In the genomic region with DNA sequence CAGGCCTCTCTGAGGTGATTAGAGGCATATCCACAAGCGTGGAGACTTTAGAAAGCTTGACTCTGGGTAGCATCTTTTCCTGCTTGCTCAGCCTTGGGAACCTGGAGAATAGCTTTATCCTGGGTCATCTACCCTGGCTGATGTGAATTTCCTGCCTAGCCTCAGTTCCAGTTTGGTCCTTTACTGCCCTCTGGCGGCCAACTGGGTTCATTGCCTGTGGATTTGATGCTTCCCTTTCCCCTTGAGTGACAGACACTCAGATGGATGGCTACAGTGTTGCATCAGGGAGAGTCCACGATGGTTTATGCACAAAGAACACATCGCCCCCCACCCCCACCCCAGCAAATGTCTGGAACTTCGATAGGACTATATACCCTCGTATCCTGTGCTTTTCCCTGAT, we compare ENCODE assay signal across 8 mouse cellular contexts.
DNase-seq lines count a peak whose midpoint lies in the region; ATAC-seq and TF ChIP-seq lines count a peak whose summit lies in the region.
"Had no signal": no experiment of that assay in that cellular context is flagged by ENCODE, and none has a peak within 500 bp of the region (broad histone marks: within the 10 kb centered on the region; RNA-seq: fewer than 3 reads in every experiment).

No protein-coding gene starts in this region.

- peak; percentile 85 for DNase-seq in ZHBTc4 (ENCODE audit: low read depth, low spot score)
- peak; percentile 68 for DNase-seq in cerebellum, adult 11 months
- peak; percentile 92 for DNase-seq in forebrain, postnatal 0 days
- peak; percentile 80 to 87 for DNase-seq in left cerebral cortex, adult 18-20 months (ENCODE audit: low spot score in 2 of 2)
- peak; percentile 93 for DNase-seq in midbrain, embryonic 14.5 days
- peak; percentile 26 to 73 for DNase-seq in spleen, postnatal 4 days (ENCODE audit: low spot score in 2 of 2)

- H3K27me3 ChIP-seq in forebrain, postnatal 0 days (ENCODE audit: insufficient read depth, low read length) = no peaks in the 10 kb centered on the region
- no peaks in the 10 kb centered on the region; the same call in 1 of the 2 replicates for H3K27me3 ChIP-seq in hindbrain, embryonic 16.5 days (replicated peaks; ENCODE audit: control insufficient read depth, insufficient read depth, low read length)
- no peaks in the 10 kb centered on the region for H3K27me3 ChIP-seq in midbrain, embryonic 14.5 days (ENCODE audit: control insufficient read depth, insufficient read depth, low read length)
- H3K27me3 ChIP-seq: limb, embryonic 13.5 days had no signal

- no peak overlapping the region for H3K27ac ChIP-seq in forebrain, postnatal 0 days (ENCODE audit: low read depth, low read length)
- no peak overlapping the region for H3K27ac ChIP-seq in hindbrain, embryonic 16.5 days (ENCODE audit: low read depth, low read length)
- H3K27ac ChIP-seq in midbrain, embryonic 14.5 days (replicated peaks; ENCODE audit: low read depth, low read length) = no peak overlapping the region; the same call in 1 of the 2 replicates
- H3K27ac ChIP-seq: limb, embryonic 13.5 days had no signal

- H3K9ac ChIP-seq in forebrain, postnatal 0 days = no peak overlapping the region
- no peak overlapping the region for H3K9ac ChIP-seq in hindbrain, embryonic 16.5 days (ENCODE audit: low read depth, low read length)
- H3K9ac ChIP-seq in midbrain, embryonic 14.5 days (replicated peaks; ENCODE audit: low read length) = no peak overlapping the region
- H3K9ac ChIP-seq: limb, embryonic 13.5 days had no signal

- peak; percentile 99 for TF ChIP-seq CTCF in forebrain, postnatal 0 days (IDR thresholded peaks at IDR 0.05; ENCODE audit: low read depth)

- no peaks in the 10 kb centered on the region for H3K4me1 ChIP-seq in forebrain, postnatal 0 days (ENCODE audit: insufficient read depth)
- H3K4me1 ChIP-seq in hindbrain, embryonic 16.5 days (ENCODE audit: control insufficient read depth, insufficient read depth, low read depth, low read length) = no peaks in the 10 kb centered on the region
- no peaks in the 10 kb centered on the region for H3K4me1 ChIP-seq in midbrain, embryonic 14.5 days (ENCODE audit: control insufficient read depth, insufficient read depth, low read length)
- H3K4me1 ChIP-seq: limb, embryonic 13.5 days had no signal

- no peaks in the 10 kb centered on the region for H3K9me3 ChIP-seq in forebrain, postnatal 0 days (ENCODE audit: low read length)
- no peaks in the 10 kb centered on the region for H3K9me3 ChIP-seq in hindbrain, embryonic 16.5 days (ENCODE audit: control insufficient read depth, low read length)
- H3K9me3 ChIP-seq in midbrain, embryonic 14.5 days (ENCODE audit: control insufficient read depth, low read length) = no peaks in the 10 kb centered on the region
- H3K9me3 ChIP-seq: limb, embryonic 13.5 days had no signal

- 6% methylated on average over 6 of the region's 6 CpGs for WGBS in forebrain, postnatal 0 days
- 9% methylated on average over 6 of the region's 6 CpGs for WGBS in hindbrain, embryonic 16.5 days
- 8% methylated on average over 6 of the region's 6 CpGs for WGBS in midbrain, embryonic 14.5 days

- H3K4me3 ChIP-seq in forebrain, postnatal 0 days (ENCODE audit: low read depth, low read length) = no peak overlapping the region
- no peak overlapping the region for H3K4me3 ChIP-seq in hindbrain, embryonic 16.5 days (ENCODE audit: low read length)
- no peak overlapping the region for H3K4me3 ChIP-seq in midbrain, embryonic 14.5 days (replicated peaks; ENCODE audit: low read depth, low read length)
- H3K4me3 ChIP-seq: limb, embryonic 13.5 days had no signal

- no peak overlapping the region for H3K4me2 ChIP-seq in forebrain, postnatal 0 days (ENCODE audit: low read depth)
- no peak overlapping the region for H3K4me2 ChIP-seq in hindbrain, embryonic 16.5 days (ENCODE audit: low read length)
- H3K4me2 ChIP-seq in midbrain, embryonic 14.5 days (ENCODE audit: low read length) = no peak overlapping the region
- H3K4me2 ChIP-seq: limb, embryonic 13.5 days had no signal

- no peaks in the 10 kb centered on the region for H3K36me3 ChIP-seq in forebrain, postnatal 0 days (ENCODE audit: insufficient read depth)
- no peaks in the 10 kb centered on the region for H3K36me3 ChIP-seq in hindbrain, embryonic 16.5 days (ENCODE audit: control insufficient read depth, insufficient read depth, low read length)
- H3K36me3 ChIP-seq in midbrain, embryonic 14.5 days (ENCODE audit: control insufficient read depth, insufficient read depth, low read length) = no peaks in the 10 kb centered on the region
- H3K36me3 ChIP-seq: limb, embryonic 13.5 days had no signal

- peak; percentile 77 for ATAC-seq in forebrain, postnatal 0 days
- ATAC-seq in hindbrain, embryonic 16.5 days = peak; percentile 65
- peak; percentile 43; the same call in 1 of the 2 replicates for ATAC-seq in midbrain, embryonic 14.5 days (ENCODE audit: low FRiP score, low TSS enrichment)
